8 mouse cellular contexts compared by ENCODE assay signal in genomic region chr17:78199626-78200560, GRCm38 (mm10). TPM values are rescaled to one million over a fixed set of nuclear protein-coding genes. Genes with fewer than 3 reads are reported as not detected.
DNase-seq lines count a peak whose midpoint lies in the region; ATAC-seq and TF ChIP-seq lines count a peak whose summit lies in the region.

TSS of gene Crim1 (plus strand) at chr17:78200248.

- no peak for TF ChIP-seq CTCF in cortical plate, adult 2 months (IDR thresholded peaks at IDR 0.05; ENCODE audit: extremely low read depth, insufficient read depth, low read length)

- intact Hi-C loops in left cerebral cortex, postnatal 36 days (cut with DNase I) = loop anchor here (5.0 to 10.0 kb wide), 3 partner anchors 95 to 407 kb away; no protein-coding TSS in a partner anchor

- peak within 1 kb of the TSS; percentile 58 for H3K4me3 ChIP-seq in cortical plate, adult 2 months (ENCODE audit: insufficient read depth, low read length)

- peak; percentile 64 for ATAC-seq in inflammation-experienced regulatory T-cells, adult 6 months

- peaks cover 6% of the 10 kb centered on the region for H3K4me1 ChIP-seq in cortical plate, adult 2 months (ENCODE audit: control insufficient read depth, insufficient read depth, low read length)

- peak within 1 kb of the TSS; percentile 96 for H3K27ac ChIP-seq in cortical plate, adult 2 months (ENCODE audit: insufficient read depth, low read length)

- TF ChIP-seq POLR2A in cortical plate, adult 2 months (IDR thresholded peaks at IDR 0.05; ENCODE audit: extremely low read depth, insufficient read depth, low read length) = peak; percentile 53; the same call in 1 of the 2 replicates

- DNase-seq in adipocyte (ENCODE audit: low spot score) = peak; percentile 64
- DNase-seq in gastrocnemius, postnatal 25 days = peak; percentile 86
- peak; percentile 76 to 77 for DNase-seq in left cerebral cortex, postnatal 36 days (ENCODE audit: low spot score in 2 of 2)
- DNase-seq in mesoderm, embryonic 11.5 days (ENCODE audit: low read depth, low spot score) = peak; percentile 81
- DNase-seq in right cerebral cortex, postnatal 36 days (ENCODE audit: low spot score in 2 of 2) = peak; percentile 47 to 60
- DNase-seq in urinary bladder, postnatal 4 days (ENCODE audit: low spot score in 2 of 2) = peak; percentile 73 to 77

RNA-seq across cellular contexts. Expression of gene Crim1, which starts in this region (rescaled TPM):
- polyA plus RNA-seq in cortical plate, adult 2 months (2012; rRNA removed) = 33.5 and 37.7 TPM in 2 replicates
- 10 to 100 TPM; 22.1 to 22.9 TPM for total RNA-seq in gastrocnemius, postnatal 25 days (2021)
- 1 to 10 TPM; 4.9 to 8.3 (median 7.9) TPM for polyA plus RNA-seq in inflammation-experienced regulatory T-cells, adult 6 months (2017; shearing (Covaris generic))
- total RNA-seq in left cerebral cortex, postnatal 36 days (2021) = 10 to 100 TPM; 79.6 to 82.6 TPM

Comparison
In these comparisons a context has a peak if more than half of its experiments do, and no peak if none do; other contexts are left out.
1. Peak in every context shown above with its lines: DNase-seq, ATAC-seq, H3K4me3 ChIP-seq and H3K27ac ChIP-seq.